Mouse (Mus musculus): ENCODE results near the gene Npcd.

Gene Npcd

DNA sequence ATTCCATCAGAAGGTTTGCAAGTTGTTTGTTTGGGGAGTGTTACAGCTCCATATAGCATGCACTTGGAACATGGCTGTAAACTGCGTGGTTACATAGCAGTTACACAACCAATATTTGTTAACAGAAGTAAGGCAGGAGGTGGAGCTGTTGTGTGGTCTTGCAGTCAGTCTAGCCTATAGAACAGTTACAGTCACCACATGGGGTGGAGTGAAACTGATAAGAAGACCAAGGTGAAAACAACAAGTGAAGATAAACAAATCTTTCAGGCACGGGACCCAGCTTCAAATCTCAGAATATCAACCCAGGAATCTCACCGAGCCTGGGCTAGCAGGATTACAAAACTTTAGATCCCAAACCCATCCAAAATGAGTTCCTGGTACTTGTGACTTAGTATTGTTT is 93.3 kb downstream of the Npcd start:
- no peak for DNase-seq
